Mouse (Mus musculus) hindbrain, embryonic 16.5 days (tissue): ENCODE data around the gene Erich6. TPM values are rescaled to one million over a fixed set of nuclear protein-coding genes. Genes with fewer than 3 reads are reported as not detected.
A peak's percentile ranks its signal among the peaks of the same experiment; 100 is the strongest.
"Not testable (repeated sequence)": the region's sequence is repeated elsewhere in the genome, so short reads cannot be mapped to it uniquely, and the experiment has no call there.

ENCODE experiments used
- ATAC-seq: fragments of 200-750 bp; cut with Nextera tagmentation; 2 replicates; pipeline ENCODE4 v1.8.0; 2017; ENCODE audit warnings: moderate TSS enrichment, moderate library complexity
- H3K27ac ChIP-seq: fragments of 300-500 bp; sonication (generic); 2 replicates; pipeline ENCODE4 v1.5.1; 2014; ENCODE audit warnings: low read depth, mild to moderate bottlenecking, control low read depth, low read length, moderate library complexity
- H3K27me3 ChIP-seq: fragments of 300-500 bp; sonication (generic); replicated peaks from 2 replicates; pipeline ENCODE4 v1.6.1; 2014; ENCODE audit warnings: low read length; ENCODE audit not compliant: control insufficient read depth, insufficient read depth
- H3K36me3 ChIP-seq: fragments of 300-500 bp; sonication (generic); 2 replicates; pipeline ENCODE4 v1.6.1; 2014; ENCODE audit warnings: mild to moderate bottlenecking, low read length, moderate library complexity, mixed read lengths; ENCODE audit not compliant: control insufficient read depth, insufficient read depth
- H3K4me1 ChIP-seq: fragments of 300-500 bp; sonication (generic); 2 replicates; pipeline ENCODE4 v1.6.1; 2014; ENCODE audit warnings: low read depth, low read length; ENCODE audit not compliant: control insufficient read depth, insufficient read depth
- H3K4me2 ChIP-seq: fragments of 300-500 bp; sonication (generic); 2 replicates; pipeline ENCODE4 v1.6.1; 2014; ENCODE audit warnings: mild to moderate bottlenecking, low read length, control low read depth, moderate library complexity
- H3K4me3 ChIP-seq: fragments of 300-500 bp; sonication (generic); 2 replicates; pipeline ENCODE4 v1.5.1; 2014; ENCODE audit warnings: mild to moderate bottlenecking, low read length, control low read depth, moderate library complexity
- H3K9ac ChIP-seq: fragments of 300-500 bp; sonication (generic); 2 replicates; pipeline ENCODE4 v1.6.1; 2014; ENCODE audit warnings: low read depth, mild to moderate bottlenecking, control low read depth, low read length, moderate library complexity
- H3K9me3 ChIP-seq: fragments of 300-500 bp; sonication (generic); 2 replicates; pipeline ENCODE4 v1.6.1; 2014; ENCODE audit warnings: mild to moderate bottlenecking, low read length, moderate library complexity; ENCODE audit not compliant: control insufficient read depth
- WGBS: fragments of 180-500 bp; shearing (Covaris S2); extraction: QIAGEN DNeasy Blood & Tissue Kit; methylation state at CpG from one replicate; pipeline ENCODE4 v1.1.7; 2014; 5-methylcytosine and 5-hydroxymethylcytosine counted together
- polyA plus RNA-seq: library from polyadenylated mRNA; unstranded; fragments of >200 nt; fragmentation: Nextera tagmentation; extraction: Ambion mirVana; gene quantifications from 2 replicates; pipeline ENCODE4 v1.2.1, GENCODE M21; 2015

Erich6 gene
- polyA plus RNA-seq, 1 experiment from 2014 or later, result 0.15 TPM

- Histone ChIP-seq H3K4me3 (no peak overlapping the region), H3K27me3 (no peaks in the 10 kb centered on the region), H3K36me3 (no peaks in the 10 kb centered on the region), H3K4me1 (no peaks in the 10 kb centered on the region), H3K27ac (no peak overlapping the region), H3K4me2 (no peak overlapping the region), H3K9ac (no peak overlapping the region), H3K9me3 (peaks cover 2% of the 10 kb centered on the region; the same call in 1 of the 2 replicates)
- 75% methylated on average over 5 of the region's 5 CpGs for WGBS
- no peak for ATAC-seq
Observed at GRCm38 (mm10) chr3:58609985-58610384, 27.0 kb downstream of the Erich6 start.

- no peak overlapping the region for H3K4me3 ChIP-seq
- WGBS, result 15% methylated on average over 4 of the region's 4 CpGs
- H3K4me1 ChIP-seq, result no peaks in the 10 kb centered on the region
- H3K27ac ChIP-seq, result no peak overlapping the region
- no peak overlapping the region for H3K4me2 ChIP-seq
- H3K36me3 ChIP-seq, result no peaks in the 10 kb centered on the region
- no peak for ATAC-seq
- peaks cover 2% of the 10 kb centered on the region; the same call in 1 of the 2 replicates for H3K9me3 ChIP-seq
- no peaks in the 10 kb centered on the region for H3K27me3 ChIP-seq
- no peak overlapping the region for H3K9ac ChIP-seq
Observed at GRCm38 (mm10) chr3:58608506-58608905, 28.5 kb downstream of the Erich6 start.

- Histone ChIP-seq H3K27me3 (no peaks in the 10 kb centered on the region), H3K27ac (no peak overlapping the region), H3K9me3 (no peaks in the 10 kb centered on the region), H3K9ac (no peak overlapping the region), H3K36me3 (peaks cover 4% of the 10 kb centered on the region), H3K4me3 (no peak overlapping the region), H3K4me1 (no peaks in the 10 kb centered on the region), H3K4me2 (no peak overlapping the region)
- 29% methylated on average over 5 of the region's 5 CpGs for WGBS
- ATAC-seq, result no peak
Observed at GRCm38 (mm10) chr3:58593623-58594022, 43.4 kb downstream of the Erich6 start.

- H3K27ac ChIP-seq, H3K36me3 ChIP-seq, H3K4me3 ChIP-seq, H3K9ac ChIP-seq, H3K4me2 ChIP-seq, H3K4me1 ChIP-seq, ATAC-seq, H3K9me3 ChIP-seq, H3K27me3 ChIP-seq: not testable (repeated sequence)
- 65% methylated on average over 7 of the region's 7 CpGs for WGBS
Observed at GRCm38 (mm10) chr3:58592666-58593065, 44.3 kb downstream of the Erich6 start.

- H3K9me3 ChIP-seq, ATAC-seq, H3K9ac ChIP-seq, H3K4me2 ChIP-seq, H3K4me3 ChIP-seq, H3K27me3 ChIP-seq, H3K36me3 ChIP-seq, H3K4me1 ChIP-seq, H3K27ac ChIP-seq: not testable (repeated sequence)
- 79% methylated on average over 4 of the region's 4 CpGs for WGBS
Observed at GRCm38 (mm10) chr3:58590544-58590943, 46.5 kb downstream of the Erich6 start.

- H3K9ac ChIP-seq, result no peak overlapping the region
- H3K36me3 ChIP-seq, result peaks cover 4% of the 10 kb centered on the region; the same call in 1 of the 2 replicates
- H3K9me3 ChIP-seq, result no peaks in the 10 kb centered on the region
- 88% methylated on average over 5 of the region's 5 CpGs for WGBS
- no peak overlapping the region for H3K4me3 ChIP-seq
- no peaks in the 10 kb centered on the region for H3K27me3 ChIP-seq
- H3K27ac ChIP-seq, result no peak overlapping the region
- ATAC-seq, result no peak
- peaks cover 8% of the 10 kb centered on the region; the same call in 1 of the 2 replicates for H3K4me1 ChIP-seq
- H3K4me2 ChIP-seq, result no peak overlapping the region
Observed at GRCm38 (mm10) chr3:58582788-58583426, 54.1 kb downstream of the Erich6 start.

GRCm38 (mm10) chr3:58582297-58582696 lies 54.7 kb downstream of the Erich6 start:
- no peak for ATAC-seq
- WGBS, result 85% methylated on average over 5 of the region's 5 CpGs
- H3K27me3 ChIP-seq, result no peaks in the 10 kb centered on the region

GRCm38 (mm10) chr3:58581530-58581929 lies 55.5 kb downstream of the Erich6 start:
- Histone ChIP-seq H3K9me3 (no peaks in the 10 kb centered on the region), H3K36me3 (peaks cover 4% of the 10 kb centered on the region; the same call in 1 of the 2 replicates), H3K4me1 (peaks cover 10% of the 10 kb centered on the region; the same call in 1 of the 2 replicates), H3K27me3 (no peaks in the 10 kb centered on the region), H3K27ac (no peak overlapping the region), H3K9ac (no peak overlapping the region), H3K4me2 (no peak overlapping the region), H3K4me3 (no peak overlapping the region)
- no peak for ATAC-seq
- 94% methylated on average over 4 of the region's 4 CpGs for WGBS

More at GRCm38 (mm10) chr3:58582297-58582696, 54.7 kb downstream of the Erich6 start:
- Histone ChIP-seq H3K9me3 (no peaks in the 10 kb centered on the region), H3K36me3 (peaks cover 4% of the 10 kb centered on the region; the same call in 1 of the 2 replicates), H3K4me2 (no peak overlapping the region), H3K4me3 (no peak overlapping the region), H3K27ac (no peak overlapping the region), H3K9ac (no peak overlapping the region), H3K4me1 (peaks cover 10% of the 10 kb centered on the region; the same call in 1 of the 2 replicates)

GRCm38 (mm10) chr3:58577506-58578050 lies 59.4 kb downstream of the Erich6 start:
- no peak for ATAC-seq
- Histone ChIP-seq H3K4me1 (peaks cover 10% of the 10 kb centered on the region; the same call in 1 of the 2 replicates), H3K9ac (peak overlapping the region; percentile 52; the same call in 1 of the 2 replicates), H3K27ac (peak overlapping the region; percentile 99; the same call in 1 of the 2 replicates), H3K4me2 (peak overlapping the region; percentile 65), H3K27me3 (no peaks in the 10 kb centered on the region), H3K4me3 (peak overlapping the region; percentile 85), H3K9me3 (no peaks in the 10 kb centered on the region), H3K36me3 (no peaks in the 10 kb centered on the region)
- 15% methylated on average over 8 of the region's 8 CpGs for WGBS
